Mouse (Mus musculus) megakaryocyte, embryonic 14.5 days (primary cell): ENCODE results near the gene Clec4d.

Source experiments
- FLI1 ChIP-seq: IDR thresholded peaks from 2 replicates; pipeline ENCODE4 v1.6.1; 2012; ENCODE audit warnings: low read length, inconsistent platforms, mixed read lengths
- GATA1 ChIP-seq: IDR thresholded peaks from 3 replicates; pipeline ENCODE4 v1.6.1; 2012; ENCODE audit warnings: mixed read lengths, low read length, inconsistent platforms, borderline replicate concordance

GRCm38 (mm10) chr6:123231149-123231548 lies 30.8 kb upstream of the Clec4d start:
- TF ChIP-seq GATA1 (no peak), FLI1 (no peak)
